Comparison of ENCODE assay signal across 8 mouse cellular contexts in genomic region chr8:12896494-12897373, GRCm38 (mm10). TPM values are rescaled to one million over a fixed set of nuclear protein-coding genes. Genes with fewer than 3 reads are reported as not detected.
DNase-seq lines count a peak whose midpoint lies in the region; ATAC-seq and TF ChIP-seq lines count a peak whose summit lies in the region.

No protein-coding gene starts in this region.

- H3K27me3 ChIP-seq in intestine, postnatal 0 days (replicated peaks; ENCODE audit: control insufficient read depth, insufficient read depth, low read length): no peaks in the 10 kb centered on the region
- H3K27me3 ChIP-seq in limb, embryonic 10.5 days (ENCODE audit: low read depth, poor library complexity, severe bottlenecking): no peaks in the 10 kb centered on the region

- TF ChIP-seq CTCF in intestine, postnatal 0 days (IDR thresholded peaks at IDR 0.05; ENCODE audit: low read depth): peak; percentile 90

- H3K4me1 ChIP-seq in intestine, postnatal 0 days (replicated peaks; ENCODE audit: control insufficient read depth, insufficient read depth, low read length): no peaks in the 10 kb centered on the region
- H3K4me1 ChIP-seq in limb, embryonic 10.5 days: peaks cover 26% of the 10 kb centered on the region

- WGBS in intestine, postnatal 0 days: 50% methylated on average over 13 of the region's 13 CpGs
- 57% methylated on average over 13 of the region's 13 CpGs for WGBS in limb, embryonic 10.5 days

- no peak overlapping the region for H3K9ac ChIP-seq in intestine, postnatal 0 days (ENCODE audit: low read depth, low read length)

- H3K27ac ChIP-seq in intestine, postnatal 0 days (ENCODE audit: low read depth, low read length): no peak overlapping the region
- H3K27ac ChIP-seq in limb, embryonic 10.5 days: no peak overlapping the region

- H3K9me3 ChIP-seq in intestine, postnatal 0 days (ENCODE audit: control insufficient read depth): no peaks in the 10 kb centered on the region
- no peaks in the 10 kb centered on the region for H3K9me3 ChIP-seq in limb, embryonic 10.5 days (replicated peaks)

- no peak overlapping the region for H3K4me2 ChIP-seq in intestine, postnatal 0 days (replicated peaks; ENCODE audit: low read depth)

- H3K4me3 ChIP-seq in intestine, postnatal 0 days (ENCODE audit: low read depth, low read length): no peak overlapping the region
- H3K4me3 ChIP-seq in limb, embryonic 10.5 days: no peak overlapping the region

- intact Hi-C loops in gastrocnemius, postnatal 14 days (cut with DNase I; ENCODE audit: low total_unique reads): loop anchor here (2.0 kb wide), 1 partner anchor 28 kb away; no protein-coding TSS in a partner anchor

- ATAC-seq in intestine, postnatal 0 days: peak; percentile 36; the same call in 1 of the 2 replicates
- ATAC-seq in activated CD4-positive, CD25-positive, alpha-beta regulatory T cell, adult 4 months: no peak

- peak; percentile 20 for DNase-seq in urinary bladder, postnatal 25 days (ENCODE audit: low spot score)
- DNase-seq in urinary bladder, postnatal 10 days (ENCODE audit: low spot score): no peak
- peak; percentile 82 to 88 for DNase-seq in cerebellum, postnatal 10 days
- peak; percentile 58 for DNase-seq in gastrocnemius, postnatal 14 days
- peak; percentile 63 for DNase-seq in limb, embryonic 10.5 days (ENCODE audit: low spot score)
- peak; percentile 51 for DNase-seq in neural tube, embryonic 10.5 days (ENCODE audit: extremely low spot score, low spot score)

- H3K36me3 ChIP-seq in intestine, postnatal 0 days (ENCODE audit: control insufficient read depth, insufficient read depth): no peaks in the 10 kb centered on the region
- no peaks in the 10 kb centered on the region for H3K36me3 ChIP-seq in limb, embryonic 10.5 days

RNA-seq across cellular contexts. Expression of gene Mcf2l, which starts 23.1 kb away (rescaled TPM):
- total RNA-seq in gastrocnemius, postnatal 14 days (2021): 10 to 100 TPM; 23.7 to 57.8 TPM
- polyA plus RNA-seq in intestine, postnatal 0 days (2015; fragmentation: Nextera tagmentation; extraction: Ambion mirVana): 5.7 and 6.7 TPM in 2 replicates
- polyA plus RNA-seq in limb, embryonic 10.5 days (2016; fragmentation: Nextera tagmentation; extraction: Ambion mirVana): 5.7 and 10.3 TPM in 2 replicates
- under 1 TPM in 1 of 2 experiments, not detected in 1; 0.40 TPM for polyA plus RNA-seq in activated CD4-positive, CD25-positive, alpha-beta regulatory T cell, adult 4 months (2017; shearing (Covaris generic))
